Mouse (Mus musculus) cerebellum, postnatal 10 days (tissue): ENCODE results near the gene Ccnjl.

Experiments used
- DNase-seq, 2 experiments: peaks; one replicate each; pipeline ENCODE4 v3.0.0; 2021; ENCODE audit warnings: mixed read lengths in 2 of 2

Gene Ccnjl

GRCm38 (mm10) chr11:43575061-43575375 lies 46.4 kb downstream of the Ccnjl start:
- DNase-seq, result no peak

DNA sequence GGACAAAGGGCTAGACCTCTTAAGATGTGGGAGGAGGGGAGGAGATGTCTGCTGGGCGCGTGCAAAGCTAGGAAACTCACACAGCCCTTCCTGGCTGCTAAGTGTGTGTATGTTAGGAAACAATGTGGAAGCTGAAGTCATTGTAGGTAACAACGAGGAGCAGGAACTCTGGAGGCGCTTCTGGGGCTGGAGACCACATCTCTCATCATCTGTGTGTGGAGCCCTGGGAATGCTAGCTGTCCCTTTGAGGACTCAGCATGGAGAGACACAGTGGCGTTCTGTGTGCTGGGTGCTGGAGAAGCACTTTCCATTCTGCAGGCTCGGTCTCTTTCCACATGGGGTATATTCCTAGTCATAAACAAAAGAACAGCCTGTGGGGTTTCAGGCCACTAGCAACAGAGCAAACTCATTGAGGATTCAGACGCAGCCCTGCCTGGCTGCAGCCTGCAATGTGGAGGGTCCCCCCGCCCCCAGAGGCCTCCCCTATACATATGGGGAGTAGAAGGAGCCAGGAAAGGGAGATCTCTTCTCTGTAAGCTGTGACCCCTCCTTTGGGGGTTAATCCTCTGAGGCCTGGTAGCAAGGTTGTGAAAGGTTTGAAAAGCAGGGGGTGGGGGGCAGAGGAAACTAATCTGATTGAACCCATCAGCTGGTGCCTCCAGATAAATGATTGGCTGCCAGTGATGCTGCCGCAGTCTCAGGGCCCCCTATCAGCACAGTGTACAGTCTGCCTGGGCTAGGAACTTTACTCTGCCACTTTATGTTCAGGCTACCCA lies 47.0 kb downstream of the Ccnjl start:
- no peak for DNase-seq

DNA sequence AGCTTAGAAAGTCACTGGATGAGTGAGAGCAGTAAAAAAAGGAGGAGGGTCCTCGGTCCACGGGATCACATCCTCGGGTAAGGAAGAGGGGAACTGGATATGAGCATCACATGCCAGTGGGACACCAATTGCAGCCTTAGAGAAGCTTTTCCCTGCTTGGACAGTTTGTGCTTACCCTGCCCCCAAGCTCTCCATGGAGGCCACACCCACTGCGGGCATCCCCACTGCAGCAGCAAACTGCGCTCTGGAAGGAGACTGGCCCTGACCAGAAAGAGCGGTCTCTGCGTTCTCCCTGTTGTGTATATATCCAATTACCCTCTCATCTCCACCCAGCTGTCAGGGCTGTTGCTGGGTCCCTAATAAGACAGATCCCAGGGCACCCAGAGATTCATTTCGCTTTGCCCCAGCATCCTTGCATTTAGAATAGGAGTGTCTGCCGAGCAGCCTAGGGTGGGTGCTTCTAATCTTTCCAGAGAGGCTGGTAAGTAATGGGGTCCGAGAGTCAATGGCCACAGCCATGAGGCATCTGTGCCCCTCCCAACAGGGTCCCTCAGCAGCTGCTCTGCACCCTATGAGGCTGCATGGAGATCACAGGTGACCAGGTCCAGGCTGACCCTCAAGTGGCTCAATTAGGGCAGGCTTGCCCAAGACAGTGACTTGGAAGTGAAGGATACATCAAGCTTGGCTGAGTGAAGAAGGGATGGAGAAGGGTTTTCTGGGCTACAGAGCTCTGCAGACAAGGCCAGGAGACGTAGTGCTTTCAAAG lies 49.3 kb downstream of the Ccnjl start:
- DNase-seq, result no peak

GRCm38 (mm10) chr11:43585211-43586005 lies 56.8 kb downstream of the Ccnjl start:
- no peak for DNase-seq

GRCm38 (mm10) chr11:43586324-43587090 lies 57.9 kb downstream of the Ccnjl start, which contains the start of gene 4933415A04Rik:
Gene 4933415A04Rik, plus strand, starts transcription at chr11:43587040.
- DNase-seq, result peak; percentile 92 to 95

- no peak for DNase-seq
These were observed 61.0 kb downstream of the Ccnjl start for GRCm38 (mm10) chr11:43589530-43590072.

GRCm38 (mm10) chr11:43601440-43601839 lies 72.9 kb downstream of the Ccnjl start, which contains the start of gene Fabp6:
Gene Fabp6, minus strand, starts transcription at chr11:43601540.
- no peak for DNase-seq

- DNase-seq, result no peak
These were observed 75.6 kb downstream of the Ccnjl start for GRCm38 (mm10) chr11:43604207-43604606.

DNA sequence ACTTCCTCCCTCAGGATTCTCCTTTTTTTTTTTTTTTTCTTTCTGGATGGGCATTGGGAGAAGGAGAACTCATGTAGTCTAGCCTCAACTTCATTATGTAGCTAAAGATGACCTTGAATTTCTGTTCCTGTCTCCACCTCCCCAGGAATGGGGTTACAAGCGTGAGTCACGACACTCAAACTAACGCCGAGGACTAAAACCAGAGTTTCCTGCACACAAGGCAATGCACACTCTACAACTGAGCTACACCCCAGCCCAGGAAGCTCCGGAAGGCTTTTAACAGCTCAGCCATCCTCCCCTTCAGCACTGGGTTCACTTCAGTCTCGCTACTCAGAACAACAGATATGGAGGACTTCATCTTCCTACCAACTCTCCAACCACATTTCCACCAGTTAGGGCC lies 76.3 kb downstream of the Ccnjl start:
- no peak for DNase-seq

DNA sequence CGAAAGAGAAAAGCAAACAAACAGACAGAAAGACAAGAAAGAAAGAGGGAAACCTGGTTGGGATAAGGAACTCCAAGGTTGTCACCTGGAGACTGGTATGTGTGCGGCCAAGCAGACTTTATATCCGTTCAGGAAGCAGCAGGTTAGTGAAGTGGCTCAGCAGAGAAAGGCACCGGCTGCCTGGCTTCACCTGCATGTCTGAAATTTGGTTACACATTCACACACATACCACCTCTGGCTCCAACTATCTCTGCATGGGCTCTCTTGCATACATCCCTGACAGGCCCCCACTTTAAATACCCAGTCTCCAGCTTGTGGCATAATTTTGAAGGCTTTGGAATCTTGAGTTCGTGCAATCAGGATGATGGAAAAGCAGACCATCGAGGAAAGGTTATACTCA lies 77.3 kb downstream of the Ccnjl start:
- no peak for DNase-seq

DNA sequence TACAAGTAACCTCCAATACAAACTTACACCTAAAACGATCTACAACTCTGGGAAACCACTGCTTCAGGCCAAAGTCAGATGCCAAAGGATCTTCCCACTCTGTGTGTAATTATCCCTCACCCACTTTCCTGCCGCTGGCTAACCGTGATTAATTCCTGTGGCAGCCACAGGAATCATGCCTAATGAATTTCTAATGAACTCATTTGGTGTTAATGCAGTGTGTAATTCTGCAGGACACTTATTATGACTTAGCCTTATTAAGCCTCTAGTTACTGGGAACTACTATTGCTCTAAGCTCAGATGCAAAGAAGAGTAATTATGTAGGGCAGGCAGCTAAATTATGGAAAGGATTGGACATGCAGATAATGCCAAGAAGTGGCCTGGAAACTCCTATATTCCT lies 79.9 kb downstream of the Ccnjl start:
- no peak for DNase-seq

GRCm38 (mm10) chr11:43610006-43610661 lies 81.5 kb downstream of the Ccnjl start:
- DNase-seq, result peak in 1 of 2 experiments; percentile 28

DNA sequence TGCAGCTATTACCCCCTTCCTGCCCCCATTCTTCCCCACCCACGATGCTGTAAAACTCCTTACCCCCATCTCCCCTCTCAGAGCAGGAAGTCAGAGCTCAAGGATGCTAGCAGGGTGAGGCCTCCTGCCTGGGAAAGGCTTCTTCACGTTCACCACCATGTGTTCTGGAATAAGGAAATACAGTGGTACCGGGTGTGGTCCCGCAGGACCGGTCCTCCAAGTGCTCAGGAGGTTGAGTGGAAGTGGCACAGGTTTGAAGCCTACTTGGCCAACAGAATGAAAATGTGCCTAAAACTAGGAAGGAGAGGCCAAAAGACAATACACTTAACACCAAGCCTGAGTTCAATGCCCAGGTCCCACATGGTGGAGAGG lies 82.1 kb downstream of the Ccnjl start:
- DNase-seq, result no peak

DNA sequence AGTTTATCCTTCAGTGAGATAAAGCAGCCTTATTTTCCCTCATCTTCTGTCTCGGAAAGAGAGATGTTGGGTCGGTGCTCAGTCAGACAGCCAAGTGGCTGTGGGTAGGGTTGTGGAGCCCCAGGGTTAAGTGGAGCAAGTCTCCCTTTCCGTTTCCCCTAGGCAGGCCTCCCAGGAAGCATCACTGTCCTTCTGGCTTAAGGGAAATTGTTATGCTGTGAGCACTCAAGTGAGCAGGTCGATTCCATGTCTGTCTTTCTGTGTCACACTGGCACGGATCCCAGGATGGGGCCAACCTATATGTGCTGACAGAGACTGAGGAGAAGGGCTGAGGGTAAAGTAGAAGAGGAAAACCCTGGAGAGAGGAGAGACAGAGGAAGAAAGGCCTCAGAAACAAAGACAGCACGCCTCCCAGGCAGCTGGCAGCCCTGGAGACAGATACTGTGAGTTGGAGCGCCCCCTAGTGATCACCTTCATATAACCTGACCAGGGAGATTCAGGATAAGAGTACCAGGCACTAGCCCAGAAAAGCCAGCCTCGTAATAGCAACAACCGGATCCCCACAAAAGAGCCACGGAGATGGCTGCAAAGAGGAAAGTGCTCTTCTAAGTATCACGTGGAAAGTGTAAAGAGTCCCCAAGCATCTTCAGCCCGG lies 84.4 kb downstream of the Ccnjl start:
- DNase-seq, result peak; percentile 94 to 96

- peak; percentile 66 to 71 for DNase-seq
These were observed 89.3 kb downstream of the Ccnjl start for GRCm38 (mm10) chr11:43617924-43618323.

DNA sequence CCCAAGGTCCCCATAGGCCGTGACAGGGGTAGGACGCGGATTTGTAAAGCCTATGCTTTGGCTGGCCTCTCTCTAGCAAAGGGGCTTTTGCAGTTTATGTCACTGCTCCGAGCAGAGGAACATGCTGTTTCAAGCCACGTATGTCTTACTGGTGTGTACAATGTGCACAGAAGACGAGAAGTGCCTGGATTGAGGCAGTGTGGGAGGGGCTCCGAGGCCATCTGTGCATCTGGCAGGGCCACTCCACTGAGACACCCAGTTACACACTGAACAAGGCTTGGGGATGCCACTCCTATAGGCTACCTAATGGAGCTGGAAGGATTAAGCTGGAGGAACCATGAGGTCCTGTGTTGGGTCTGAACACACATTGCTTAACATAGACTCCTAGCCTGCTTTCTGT lies 89.8 kb downstream of the Ccnjl start:
- peak; percentile 67 to 80 for DNase-seq

- no peak for DNase-seq
These were observed 93.2 kb downstream of the Ccnjl start for GRCm38 (mm10) chr11:43621769-43622168.

- peak; percentile 37 to 51 for DNase-seq
These were observed 95.8 kb downstream of the Ccnjl start for GRCm38 (mm10) chr11:43624341-43624740.

- peak; percentile 81 to 83 for DNase-seq
These were observed 97.8 kb downstream of the Ccnjl start for GRCm38 (mm10) chr11:43626300-43626926.

GRCm38 (mm10) chr11:43626927-43627645 lies 98.5 kb downstream of the Ccnjl start:
- peak; percentile 51 to 65 for DNase-seq
